Mouse (Mus musculus) liver, adult 2 months (tissue): Measurements from ENCODE around the gene Dohh.

Experiments
- CTCF ChIP-seq: fragments of 200-500 bp; IDR thresholded peaks from 2 replicates; pipeline ENCODE4 v1.5.1; 2011; ENCODE audit warnings: low read depth, low read length, control low read depth
- POLR2A ChIP-seq: fragments of 200-500 bp; IDR thresholded peaks from 2 replicates; pipeline ENCODE4 v1.6.1; 2011; ENCODE audit warnings: low read length, control low read depth; ENCODE audit not compliant: insufficient read depth; ENCODE audit errors: extremely low read depth

GRCm38 (mm10) chr10:81409330-81409729, 25.1 kb downstream of the Dohh start:
- TF ChIP-seq CTCF: no peak
- TF ChIP-seq POLR2A: no peak
